In the genomic region with DNA sequence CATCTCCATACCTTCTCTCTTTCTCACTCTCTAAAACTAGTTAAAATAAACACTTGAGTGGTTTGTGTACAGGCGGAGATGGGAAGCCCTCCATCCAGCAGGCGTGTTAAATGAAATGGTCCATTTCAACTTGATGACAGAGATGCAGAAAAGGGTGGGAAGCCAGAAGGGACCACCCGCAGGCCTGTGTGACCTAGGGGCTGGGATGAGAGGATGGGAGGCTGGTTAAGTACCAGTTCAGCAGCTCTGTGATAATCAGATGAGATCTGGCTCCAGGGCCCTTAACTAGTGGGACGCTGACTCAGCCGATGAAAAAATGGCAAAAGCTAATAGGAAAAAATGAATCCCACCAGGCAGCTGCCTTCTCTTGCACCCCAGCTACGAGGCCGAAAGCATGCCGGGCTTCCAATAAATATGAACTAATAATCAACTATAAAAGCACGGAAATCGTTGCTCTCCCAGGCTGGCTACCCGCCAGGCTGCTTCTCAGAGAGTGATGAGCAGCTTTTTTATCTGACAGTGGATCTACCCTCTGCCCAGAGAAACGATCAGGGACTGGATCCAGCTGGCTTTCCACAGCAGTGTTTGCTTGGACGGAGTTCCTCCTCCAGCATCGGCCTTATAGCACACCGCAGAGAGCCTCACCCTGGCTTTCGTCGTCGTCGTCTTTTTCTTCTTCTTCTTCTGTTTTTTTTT, we compare ENCODE assay signal across 9 mouse cellular contexts.
DNase-seq lines count a peak whose midpoint lies in the region; ATAC-seq lines count a peak whose summit lies in the region.
"Had no signal": no experiment of that assay in that cellular context is flagged by ENCODE, and none has a peak within 500 bp of the region (broad histone marks: within the 10 kb centered on the region; RNA-seq: fewer than 3 reads in every experiment).

No protein-coding gene starts in this region.

- no peaks in the 10 kb centered on the region for H3K36me3 ChIP-seq in midbrain, embryonic 16.5 days (ENCODE audit: control insufficient read depth, insufficient read depth, low read length)
- H3K36me3 ChIP-seq: embryonic facial prominence, embryonic 12.5 days had no signal

- peak; percentile 9 to 27 for DNase-seq in left cerebral cortex, postnatal 10 days (ENCODE audit: extremely low spot score in 1 of 2, low spot score in 2 of 2)
- no peak for DNase-seq in left cerebral cortex, adult 18-20 months (ENCODE audit: low spot score in 2 of 2)
- DNase-seq in adrenal gland, postnatal 36 days = peak; percentile 22 to 58
- DNase-seq in gastrocnemius, postnatal 10 days = peak; percentile 49
- DNase-seq in layer of hippocampus, adult 9-11 months = peak; percentile 37
- no peak for DNase-seq in c-Kit-positive CD71-positive TER-119-positive erythroid progenitor cells, embryonic 14.5 days (ENCODE audit: low spot score)
- no peak for DNase-seq in urinary bladder, adult 2 months (ENCODE audit: low spot score)

- H3K4me3 ChIP-seq in midbrain, embryonic 16.5 days (ENCODE audit: low read depth, low read length) = no peak overlapping the region
- H3K4me3 ChIP-seq: embryonic facial prominence, embryonic 12.5 days had no signal

- no peak overlapping the region for H3K27ac ChIP-seq in midbrain, embryonic 16.5 days (ENCODE audit: low read length)
- H3K27ac ChIP-seq: embryonic facial prominence, embryonic 12.5 days had no signal

- peaks cover 6% of the 10 kb centered on the region; the same call in 1 of the 2 replicates for H3K4me1 ChIP-seq in midbrain, embryonic 16.5 days (ENCODE audit: control insufficient read depth, insufficient read depth, low read length)

- ATAC-seq in midbrain, embryonic 16.5 days = no peak

- intact Hi-C loops in left cerebral cortex, postnatal 10 days (cut with DNase I) = no loop called here

- H3K9ac ChIP-seq in midbrain, embryonic 16.5 days (ENCODE audit: low read depth, low read length) = no peak overlapping the region
- H3K9ac ChIP-seq: embryonic facial prominence, embryonic 12.5 days had no signal

- H3K27me3 ChIP-seq in midbrain, embryonic 16.5 days (ENCODE audit: control insufficient read depth, insufficient read depth, low read depth, low read length) = no peaks in the 10 kb centered on the region

- no peaks in the 10 kb centered on the region for H3K9me3 ChIP-seq in midbrain, embryonic 16.5 days (replicated peaks; ENCODE audit: control insufficient read depth, low read length, poor library complexity, severe bottlenecking)
- H3K9me3 ChIP-seq: embryonic facial prominence, embryonic 12.5 days had no signal

- 69% methylated on average over 19 of the region's 19 CpGs for whole genome bisulfite sequencing in midbrain, embryonic 16.5 days

- H3K4me2 ChIP-seq in midbrain, embryonic 16.5 days (ENCODE audit: low read length) = no peak overlapping the region
- H3K4me2 ChIP-seq: embryonic facial prominence, embryonic 12.5 days had no signal

Comparison
In these comparisons a context has a peak if more than half of its experiments do, and no peak if none do; other contexts are left out.
1. DNase-seq: peak in left cerebral cortex, postnatal 10 days (2 of 2), adrenal gland, postnatal 36 days (2 of 2), gastrocnemius, postnatal 10 days (single experiment) and layer of hippocampus, adult 9-11 months (single experiment); none in left cerebral cortex, adult 18-20 months (0 of 2), c-Kit-positive CD71-positive TER-119-positive erythroid progenitor cells, embryonic 14.5 days (single experiment) and urinary bladder, adult 2 months (single experiment).